Mouse (Mus musculus): ENCODE data around the gene Sult1a1. TPM values are rescaled to one million over a fixed set of nuclear protein-coding genes. Genes with fewer than 3 reads are reported as not detected.
"Not testable (repeated sequence)": the region's sequence is repeated elsewhere in the genome, so short reads cannot be mapped to it uniquely, and the experiment has no call there.

The Sult1a1 gene
- total RNA-seq, 2 experiments from 2014 or later, result 2.7 to 8.2 TPM

- intact Hi-C loops (cut with DNase I), result loop anchor here (5.0 kb wide), 2 partner anchors 62 to 77 kb away; partner anchors contain the start of gene Ypel3
- DNase-seq (ENCODE audit: extremely low spot score in 1 of 2, low spot score in 2 of 2), result peak in 1 of 2 experiments; percentile 39
These were observed 24.1 kb upstream of the Sult1a1 start for GRCm38 (mm10) chr7:126700063-126701015.

GRCm38 (mm10) chr7:126697838-126698237 lies 21.6 kb upstream of the Sult1a1 start:
- intact Hi-C loops (cut with DNase I), result no loop called here
- DNase-seq (ENCODE audit: extremely low spot score in 1 of 2, low spot score in 2 of 2), result no peak

GRCm38 (mm10) chr7:126696886-126697285 lies 20.7 kb upstream of the Sult1a1 start:
- no peak for DNase-seq (ENCODE audit: extremely low spot score in 1 of 2, low spot score in 2 of 2)
- intact Hi-C loops (cut with DNase I), result no loop called here

DNA sequence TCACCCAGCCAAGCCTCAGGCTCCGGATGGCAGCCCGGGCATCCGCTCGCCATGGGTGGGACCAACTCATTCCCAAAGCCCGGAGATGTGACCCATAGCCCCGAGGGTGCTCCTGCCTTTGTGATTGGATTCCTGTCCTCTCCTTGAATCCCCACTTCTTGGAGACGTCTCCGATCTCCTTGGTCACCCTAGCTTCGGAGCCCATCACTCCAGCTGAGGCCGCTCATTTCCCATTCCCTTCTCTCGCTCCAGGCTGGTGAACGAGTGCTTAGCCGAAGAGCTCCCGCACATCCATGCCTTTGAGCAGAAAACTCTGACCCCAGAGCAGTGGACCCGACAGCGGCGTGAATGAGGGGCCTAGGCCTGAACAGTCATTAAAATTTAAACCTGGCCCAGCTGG lies 20.1 kb upstream of the Sult1a1 start:
- no peak for DNase-seq (ENCODE audit: extremely low spot score in 1 of 2, low spot score in 2 of 2)
- intact Hi-C loops (cut with DNase I), result no loop called here

GRCm38 (mm10) chr7:126695631-126696207 lies 19.5 kb upstream of the Sult1a1 start, which contains the start of gene Slx1b:
Gene Slx1b (minus strand): TSS chr7:126695784.
- intact Hi-C loops (cut with DNase I), result no loop called here
- peak; percentile 95 to 97 for DNase-seq (ENCODE audit: extremely low spot score in 1 of 2, low spot score in 2 of 2)

DNA sequence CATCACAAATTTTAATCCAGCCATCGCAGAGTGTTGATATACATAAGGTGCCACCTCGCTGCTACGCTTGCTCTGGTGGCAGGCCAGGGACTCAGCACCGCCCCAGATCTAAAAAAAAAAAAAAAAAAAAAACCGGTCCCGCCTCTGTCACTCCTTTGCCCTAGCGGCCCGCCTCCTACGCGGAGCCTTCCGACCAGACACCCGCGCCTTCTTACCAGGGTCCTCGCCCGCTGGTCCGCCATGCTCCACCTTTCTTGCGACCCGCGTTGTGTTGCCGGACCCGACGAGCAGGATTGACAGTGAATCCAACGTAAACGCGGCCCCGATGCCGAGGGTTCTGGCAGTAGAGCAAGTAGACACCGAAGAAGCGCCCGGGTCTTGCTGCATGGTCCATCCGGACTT lies 19.0 kb upstream of the Sult1a1 start, which contains the start of gene Bola2:
Gene Bola2 (plus strand): TSS at position 192 of the 402 bp plus-strand sequence.
- DNase-seq (ENCODE audit: extremely low spot score in 1 of 2, low spot score in 2 of 2), result peak in 1 of 2 experiments; percentile 84
- intact Hi-C loops (cut with DNase I), result no loop called here

GRCm38 (mm10) chr7:126694441-126695051 lies 18.3 kb upstream of the Sult1a1 start:
- intact Hi-C loops (cut with DNase I), result loop anchor here (5.0 kb wide), 1 partner anchor 112 kb away; the partner anchor contains the start of gene Apobr
- DNase-seq (ENCODE audit: extremely low spot score in 1 of 2, low spot score in 2 of 2), result no peak

DNA sequence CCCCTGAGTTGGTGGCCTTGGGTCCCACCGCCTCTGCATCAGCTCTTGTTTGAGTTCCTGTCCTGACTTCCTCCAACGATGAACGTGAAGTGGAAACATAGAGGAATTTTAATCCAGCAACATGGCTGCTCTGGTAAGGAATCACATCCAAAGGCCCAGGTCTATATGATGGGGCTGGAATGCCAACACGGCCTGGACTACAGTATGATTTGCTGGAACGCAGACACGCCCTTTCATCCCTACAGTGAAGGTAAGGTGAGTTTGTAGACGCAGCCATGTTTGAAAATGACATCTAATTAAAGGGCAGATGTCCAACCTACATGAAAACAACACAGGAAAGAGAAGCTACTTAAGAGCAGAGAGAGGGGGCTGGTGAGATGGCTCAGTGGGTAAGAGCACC lies 17.5 kb upstream of the Sult1a1 start:
- DNase-seq (ENCODE audit: extremely low spot score in 1 of 2, low spot score in 2 of 2), result no peak
- intact Hi-C loops (cut with DNase I), result loop anchor here (5.0 kb wide), 1 partner anchor 111 kb away; the partner anchor contains the start of gene Apobr

- peak; percentile 74 to 86 for DNase-seq (ENCODE audit: extremely low spot score in 1 of 2, low spot score in 2 of 2)
- intact Hi-C loops (cut with DNase I), result loop anchor here (5.0 kb wide), 1 partner anchor 111 kb away; the partner anchor contains the start of gene Apobr
These were observed 17.0 kb upstream of the Sult1a1 start for GRCm38 (mm10) chr7:126693256-126693655.

- intact Hi-C loops (cut with DNase I), result loop anchor here (5.0 kb wide), 1 partner anchor 110 kb away; the partner anchor contains the start of gene Apobr
- DNase-seq (ENCODE audit: extremely low spot score in 1 of 2, low spot score in 2 of 2), result no peak
These were observed 16.2 kb upstream of the Sult1a1 start for GRCm38 (mm10) chr7:126692426-126692825.

GRCm38 (mm10) chr7:126691676-126692075 lies 15.4 kb upstream of the Sult1a1 start:
- intact Hi-C loops (cut with DNase I), result loop anchor here (5.0 kb wide), 1 partner anchor 109 kb away; the partner anchor contains the start of gene Apobr
- DNase-seq (ENCODE audit: extremely low spot score in 1 of 2, low spot score in 2 of 2), result no peak

DNA sequence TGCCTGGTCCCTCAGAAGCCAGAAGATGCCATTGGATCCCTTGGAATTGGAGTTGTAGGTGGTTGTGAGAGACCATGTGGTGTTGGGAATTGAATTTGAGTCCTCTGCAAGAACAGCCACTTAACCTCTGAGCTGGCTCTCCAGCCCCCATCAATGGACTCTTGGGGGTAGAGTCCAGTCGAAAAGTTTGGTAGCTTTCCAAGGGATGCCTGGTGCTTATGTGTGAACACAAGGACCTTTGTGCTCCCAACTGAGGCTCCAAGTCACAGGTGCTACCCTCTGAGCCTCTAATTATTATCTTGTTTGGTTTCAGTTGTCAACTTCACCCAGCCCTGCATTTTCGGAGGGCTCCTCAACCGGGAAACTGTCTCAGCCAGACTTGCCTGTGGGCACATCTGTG lies 14.5 kb upstream of the Sult1a1 start:
- no peak for DNase-seq (ENCODE audit: extremely low spot score in 1 of 2, low spot score in 2 of 2)
- intact Hi-C loops (cut with DNase I), result loop anchor here (5.0 kb wide), 1 partner anchor 108 kb away; the partner anchor contains the start of gene Apobr

DNA sequence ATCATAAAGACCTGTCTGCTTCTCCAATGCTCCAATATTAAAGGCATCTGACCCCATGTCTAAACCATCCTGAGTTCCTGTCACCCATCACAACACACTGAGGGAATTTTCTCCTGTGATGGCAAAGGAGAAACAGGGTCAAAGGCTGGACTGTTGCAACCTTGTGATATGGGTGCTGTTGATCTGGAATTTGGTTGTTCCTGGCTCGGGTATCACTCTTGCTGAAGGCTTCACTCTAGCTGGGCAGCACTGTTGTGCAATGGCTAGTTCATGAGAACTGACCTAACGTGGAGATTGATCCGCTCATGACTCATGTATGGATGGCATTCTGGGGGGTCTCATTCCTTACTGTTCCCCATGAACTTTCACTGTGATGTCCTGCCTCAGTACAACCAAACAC lies 12.8 kb upstream of the Sult1a1 start:
- intact Hi-C loops (cut with DNase I), result loop anchor here (5.0 kb wide), 1 partner anchor 42 kb away; the partner anchor contains the start of gene Sgf29
- DNase-seq (ENCODE audit: extremely low spot score in 1 of 2, low spot score in 2 of 2), result no peak

GRCm38 (mm10) chr7:126688156-126688555 lies 11.9 kb upstream of the Sult1a1 start:
- intact Hi-C loops (cut with DNase I), result loop anchor here (5.0 kb wide), 1 partner anchor 41 kb away; the partner anchor contains the start of gene Sgf29
- not testable (repeated sequence) for DNase-seq (ENCODE audit: extremely low spot score in 1 of 2, low spot score in 2 of 2)

- DNase-seq (ENCODE audit: extremely low spot score in 1 of 2, low spot score in 2 of 2), result no peak
- intact Hi-C loops (cut with DNase I), result no loop called here
These were observed 5.0 kb upstream of the Sult1a1 start for GRCm38 (mm10) chr7:126681221-126681620.

DNA sequence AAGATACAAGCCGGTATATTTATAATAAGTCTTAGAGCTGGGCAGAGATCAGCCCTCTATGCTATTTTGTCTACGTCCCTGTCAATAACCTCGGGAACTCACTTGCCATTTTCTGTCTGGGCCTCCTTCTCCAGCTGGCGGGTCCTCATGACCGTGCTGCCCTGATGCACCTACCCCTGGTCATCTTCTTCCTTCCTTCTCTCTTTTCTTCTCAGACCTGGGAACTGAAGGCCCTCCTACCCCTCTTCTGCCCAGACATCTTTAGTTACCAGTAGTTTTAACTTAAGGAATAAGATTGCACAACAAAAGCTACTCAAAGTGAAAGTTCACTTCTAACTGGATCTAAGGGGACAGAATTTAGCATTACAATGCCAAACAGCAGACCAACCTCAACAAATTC lies 3.5 kb upstream of the Sult1a1 start:
- intact Hi-C loops (cut with DNase I), result no loop called here
- DNase-seq (ENCODE audit: extremely low spot score in 1 of 2, low spot score in 2 of 2), result no peak

GRCm38 (mm10) chr7:126678545-126679341 lies 2.5 kb upstream of the Sult1a1 start:
- intact Hi-C loops (cut with DNase I), result no loop called here
- DNase-seq (ENCODE audit: extremely low spot score in 1 of 2, low spot score in 2 of 2), result no peak

DNA sequence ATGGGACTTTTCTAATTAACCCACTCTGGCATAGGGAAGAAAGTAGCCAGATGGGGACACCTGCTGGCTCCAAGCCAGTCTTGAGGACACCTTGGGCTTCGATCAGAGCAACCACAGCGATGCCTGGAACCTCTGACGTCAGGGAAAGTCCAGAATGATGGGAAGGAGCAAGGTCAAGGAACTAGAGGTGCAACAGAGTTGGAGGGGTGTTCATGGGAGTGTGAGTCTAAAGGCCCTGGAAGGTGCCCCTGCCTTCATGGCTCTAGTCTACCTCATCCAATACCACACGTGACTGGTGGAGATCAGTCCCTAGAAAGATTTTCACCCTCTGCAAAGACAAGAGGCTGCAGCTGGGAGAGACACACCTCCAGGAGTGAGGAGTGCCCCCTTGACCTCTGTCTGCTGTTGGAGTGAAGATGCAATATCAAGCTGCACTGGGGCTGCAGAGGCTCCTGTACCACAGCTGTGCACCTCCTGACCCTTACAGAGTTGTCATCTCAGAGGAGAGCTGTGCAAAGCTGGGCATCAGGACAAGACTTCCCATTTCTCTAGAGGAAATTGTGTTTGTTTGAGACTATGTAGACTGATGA lies 494 bp upstream of the Sult1a1 start:
- intact Hi-C loops (cut with DNase I), result no loop called here
- no peak for DNase-seq (ENCODE audit: extremely low spot score in 1 of 2, low spot score in 2 of 2)
